Mouse (Mus musculus) kidney, embryonic 15.5 days (tissue): Measurements from ENCODE around the gene Prr30. TPM values are rescaled to one million over a fixed set of nuclear protein-coding genes. Genes with fewer than 3 reads are reported as not detected.
"Not testable (repeated sequence)": the region's sequence is repeated elsewhere in the genome, so short reads cannot be mapped to it uniquely, and the experiment has no call there.

Source experiments
- ATAC-seq: fragments of 200-750 bp; cut with Nextera tagmentation; replicated peaks from 2 replicates; pipeline ENCODE4 v1.8.0; 2017; ENCODE audit warnings: moderate TSS enrichment; ENCODE audit not compliant: low FRiP score
- H3K27ac ChIP-seq: fragments of 300-500 bp; sonication (generic); 2 replicates; pipeline ENCODE4 v1.5.1; 2015; ENCODE audit warnings: mild to moderate bottlenecking, inconsistent platforms
- H3K27me3 ChIP-seq: fragments of 300-500 bp; sonication (generic); 2 replicates; pipeline ENCODE4 v1.6.1; 2015; ENCODE audit warnings: inconsistent platforms
- H3K36me3 ChIP-seq: fragments of 300-500 bp; sonication (generic); 2 replicates; pipeline ENCODE4 v1.6.1; 2015; ENCODE audit warnings: inconsistent platforms
- H3K4me1 ChIP-seq: fragments of 300-500 bp; sonication (generic); 2 replicates; pipeline ENCODE4 v1.6.1; 2015; ENCODE audit warnings: inconsistent platforms
- H3K4me2 ChIP-seq: fragments of 300-500 bp; sonication (generic); 2 replicates; pipeline ENCODE4 v1.6.1; 2015; ENCODE audit warnings: moderate library complexity, mild to moderate bottlenecking, inconsistent platforms
- H3K4me3 ChIP-seq: fragments of 300-500 bp; sonication (generic); replicated peaks from 2 replicates; pipeline ENCODE4 v1.5.1; 2015; ENCODE audit warnings: mild to moderate bottlenecking, inconsistent platforms
- H3K9ac ChIP-seq: fragments of 300-500 bp; sonication (generic); 2 replicates; pipeline ENCODE4 v1.6.1; 2015; ENCODE audit warnings: mild to moderate bottlenecking, inconsistent platforms
- H3K9me3 ChIP-seq: fragments of 300-500 bp; sonication (generic); replicated peaks from 2 replicates; pipeline ENCODE4 v1.6.1; 2016; ENCODE audit warnings: inconsistent platforms
- WGBS: fragments of 180-500 bp; shearing (Covaris S2); methylation state at CpG from one replicate; pipeline ENCODE4 v1.1.7; 2015; ENCODE audit warnings: mixed read lengths; 5-methylcytosine and 5-hydroxymethylcytosine counted together
- polyA plus RNA-seq: library from polyadenylated mRNA; unstranded; fragments of >200 nt; fragmentation: Nextera tagmentation; extraction: Ambion mirVana; gene quantifications from 2 replicates; pipeline ENCODE4 v1.2.1, GENCODE M21; 2015

Gene Prr30
- polyA plus RNA-seq = not detected in 2 replicates

DNA sequence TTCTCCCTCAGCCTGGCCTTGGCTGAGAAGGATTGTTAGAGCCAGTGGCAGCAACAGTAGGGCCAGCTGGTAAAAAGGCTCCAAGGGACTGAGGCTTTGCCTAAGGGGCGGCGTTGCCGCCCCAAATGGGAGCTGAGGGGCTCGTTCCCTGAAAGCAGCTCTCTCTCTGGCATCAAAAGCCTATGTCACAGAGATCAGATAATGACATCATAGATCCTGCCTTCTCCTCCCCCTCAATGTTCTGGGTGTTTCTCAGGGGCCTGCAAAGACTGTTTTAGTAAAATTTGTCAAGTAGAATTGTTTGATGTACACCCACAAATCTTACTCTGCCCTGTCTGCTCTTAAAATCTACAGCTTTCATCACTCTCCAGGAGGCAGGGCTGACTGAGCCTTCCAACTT is at the start of gene Prr30:
Gene Prr30 (minus strand): TSS at position 101 of the 400 bp plus-strand sequence.
- ATAC-seq = no peak; the same call in 1 of the 2 replicates
- Histone ChIP-seq H3K9ac (no peak within 1 kb of the TSS), H3K4me3 (no peak within 1 kb of the TSS), H3K36me3 (no peaks in the 10 kb centered on the region), H3K9me3 (no peaks in the 10 kb centered on the region), H3K27me3 (no peaks in the 10 kb centered on the region), H3K4me1 (no peaks in the 10 kb centered on the region), H3K4me2 (no peak within 1 kb of the TSS), H3K27ac (no peak within 1 kb of the TSS)
- WGBS = 69% methylated on average over 4 of the region's 4 CpGs

DNA sequence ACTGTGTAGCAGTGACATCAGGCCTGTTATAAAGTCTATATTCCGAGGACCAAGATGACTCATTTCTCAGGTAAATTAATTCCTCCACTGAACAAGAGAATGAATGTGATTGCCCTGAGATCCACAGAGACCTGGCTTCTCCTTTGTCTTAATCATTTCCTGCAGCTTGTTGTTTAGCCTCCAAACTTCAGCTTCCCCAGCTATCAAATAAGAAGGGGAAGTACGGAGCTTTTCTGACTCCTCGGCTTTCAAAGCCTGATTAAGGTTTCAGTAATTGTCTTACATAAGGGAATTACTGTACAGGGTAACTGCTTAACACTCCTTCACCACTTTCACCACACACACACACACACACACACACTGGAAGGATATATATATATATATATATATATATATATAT is 46.7 kb upstream of the Prr30 start:
- no peak for ATAC-seq
- no peaks in the 10 kb centered on the region for H3K36me3 ChIP-seq
- H3K4me1 ChIP-seq = no peaks in the 10 kb centered on the region
- H3K4me3 ChIP-seq = no peak overlapping the region
- 77% methylated on average over 3 of the region's 3 CpGs for WGBS
- no peak overlapping the region for H3K4me2 ChIP-seq
- H3K9me3 ChIP-seq = no peaks in the 10 kb centered on the region
- no peaks in the 10 kb centered on the region for H3K27me3 ChIP-seq
- no peak overlapping the region for H3K9ac ChIP-seq
- no peak overlapping the region for H3K27ac ChIP-seq

DNA sequence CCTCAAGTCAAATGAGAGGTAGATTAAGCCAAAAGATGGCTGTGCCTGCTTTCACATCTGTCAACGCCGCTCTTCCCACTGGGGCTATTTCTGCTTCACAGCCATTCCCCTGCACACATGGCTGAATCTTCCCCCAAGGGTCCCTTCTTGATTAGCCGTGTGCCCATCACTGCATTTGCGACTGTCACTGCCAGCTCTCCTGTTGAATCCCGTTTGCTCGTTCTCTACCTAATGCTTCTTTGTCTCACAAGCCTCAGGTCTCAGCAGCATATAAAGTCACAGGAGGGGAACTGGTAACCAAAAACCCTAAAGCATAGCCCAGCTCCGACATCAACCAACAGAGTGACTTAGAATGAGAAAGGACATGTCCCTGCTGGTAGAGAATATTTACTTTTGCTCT is 45.6 kb upstream of the Prr30 start:
- no peak overlapping the region for H3K27ac ChIP-seq
- H3K9me3 ChIP-seq = no peaks in the 10 kb centered on the region
- ATAC-seq = no peak
- H3K4me1 ChIP-seq = no peaks in the 10 kb centered on the region
- no peak overlapping the region for H3K9ac ChIP-seq
- H3K27me3 ChIP-seq = no peaks in the 10 kb centered on the region
- H3K4me3 ChIP-seq = no peak overlapping the region
- no peak overlapping the region for H3K4me2 ChIP-seq
- 70% methylated on average over 7 of the region's 7 CpGs for WGBS
- no peaks in the 10 kb centered on the region for H3K36me3 ChIP-seq

DNA sequence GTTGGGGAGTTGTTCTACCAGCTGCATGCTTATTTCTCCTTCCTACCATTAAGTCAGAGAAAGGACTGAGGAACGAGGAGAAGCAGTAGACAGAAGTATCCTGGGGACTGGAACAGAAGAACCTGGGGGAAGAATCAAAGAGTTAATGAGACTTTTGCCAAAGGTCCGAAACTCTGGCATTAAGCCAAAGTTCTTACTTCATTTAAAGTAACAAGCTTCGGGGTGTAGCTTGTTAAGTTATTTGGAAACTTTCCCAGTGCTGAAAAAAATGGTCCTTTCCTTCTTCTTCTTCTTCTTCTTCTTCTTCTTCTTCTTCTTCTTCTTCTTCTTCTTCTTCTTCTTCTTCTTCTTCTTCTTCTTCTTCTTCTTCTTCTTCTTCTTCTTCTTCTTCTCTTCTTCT is 44.3 kb upstream of the Prr30 start:
- not testable (repeated sequence) for H3K36me3 ChIP-seq, H3K4me2 ChIP-seq, H3K4me3 ChIP-seq, H3K27me3 ChIP-seq, ATAC-seq, H3K9me3 ChIP-seq, H3K9ac ChIP-seq, H3K4me1 ChIP-seq, H3K27ac ChIP-seq
- WGBS = 55% methylated on average over 3 of the region's 3 CpGs

DNA sequence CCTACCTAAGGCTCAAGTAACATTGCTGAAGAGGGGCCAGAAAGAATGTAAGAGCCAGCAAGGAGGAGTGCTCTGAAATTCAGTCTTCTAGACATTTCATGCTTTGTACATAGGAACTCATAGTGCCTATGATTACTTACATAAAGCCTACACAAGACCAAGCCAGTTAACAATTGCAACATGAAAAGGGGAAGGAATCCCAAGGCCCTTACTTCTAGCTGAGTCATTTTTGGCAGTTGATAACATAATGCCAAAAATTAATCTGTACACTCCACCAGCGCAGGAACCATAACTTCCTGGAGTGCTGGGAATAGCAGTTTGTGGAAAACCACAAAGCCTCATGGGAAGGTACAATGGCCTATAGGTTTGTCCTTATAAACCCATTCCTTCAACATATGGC is 37.8 kb upstream of the Prr30 start:
- 93% methylated on average over 1 of the region's 1 CpGs for WGBS
- Histone ChIP-seq H3K27ac (no peak overlapping the region), H3K9ac (no peak overlapping the region), H3K27me3 (no peaks in the 10 kb centered on the region), H3K4me1 (no peaks in the 10 kb centered on the region), H3K36me3 (no peaks in the 10 kb centered on the region), H3K4me3 (no peak overlapping the region), H3K9me3 (no peaks in the 10 kb centered on the region), H3K4me2 (no peak overlapping the region)
- ATAC-seq = no peak

DNA sequence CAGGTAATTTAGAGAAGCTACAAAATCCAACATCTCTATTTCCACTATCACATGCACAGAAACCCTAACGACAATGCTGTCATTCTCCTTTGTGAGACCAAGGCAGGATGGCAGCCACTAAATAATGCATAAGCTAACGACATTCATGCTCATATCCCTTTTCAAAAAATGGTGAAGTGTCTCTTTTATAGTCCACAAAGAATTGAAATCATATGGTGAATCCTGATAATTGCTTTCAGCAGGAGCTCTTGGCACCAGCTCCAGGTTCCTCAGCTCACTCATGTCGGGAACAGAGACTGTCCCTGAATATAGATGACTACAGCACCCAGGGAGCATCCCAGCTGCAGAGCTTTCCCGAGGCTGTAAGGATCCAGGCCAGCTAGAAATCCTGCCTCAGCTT is 28.9 kb upstream of the Prr30 start:
- Histone ChIP-seq H3K4me2 (no peak overlapping the region), H3K27me3 (no peaks in the 10 kb centered on the region), H3K9ac (no peak overlapping the region), H3K36me3 (no peaks in the 10 kb centered on the region), H3K27ac (no peak overlapping the region), H3K4me3 (no peak overlapping the region), H3K4me1 (no peaks in the 10 kb centered on the region), H3K9me3 (no peaks in the 10 kb centered on the region)
- WGBS = 64% methylated on average over 4 of the region's 4 CpGs
- no peak for ATAC-seq

DNA sequence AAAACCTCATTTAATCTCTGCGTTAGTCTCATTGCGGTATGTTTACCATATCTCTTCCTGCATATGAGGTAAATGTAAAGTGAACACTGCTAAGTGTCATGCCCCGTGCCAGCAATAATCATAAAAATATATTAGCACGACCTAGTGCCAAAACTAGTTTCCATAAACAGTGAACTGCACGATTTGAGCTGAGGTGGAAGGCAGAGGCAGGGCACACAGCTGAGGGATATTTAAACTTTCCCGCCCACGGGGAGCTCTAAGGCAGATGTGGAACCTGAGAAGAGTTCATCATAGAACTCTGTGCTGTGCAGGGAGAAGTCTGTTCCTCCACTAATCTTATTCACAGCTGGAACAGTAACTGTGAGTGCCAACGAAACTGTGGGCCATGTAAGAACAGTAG is 22.2 kb upstream of the Prr30 start:
- Histone ChIP-seq H3K9ac (no peak overlapping the region), H3K27me3 (no peaks in the 10 kb centered on the region), H3K4me1 (no peaks in the 10 kb centered on the region), H3K9me3 (no peaks in the 10 kb centered on the region), H3K27ac (no peak overlapping the region), H3K4me3 (no peak overlapping the region), H3K36me3 (no peaks in the 10 kb centered on the region), H3K4me2 (no peak overlapping the region)
- ATAC-seq = no peak
- 64% methylated on average over 8 of the region's 8 CpGs for WGBS

DNA sequence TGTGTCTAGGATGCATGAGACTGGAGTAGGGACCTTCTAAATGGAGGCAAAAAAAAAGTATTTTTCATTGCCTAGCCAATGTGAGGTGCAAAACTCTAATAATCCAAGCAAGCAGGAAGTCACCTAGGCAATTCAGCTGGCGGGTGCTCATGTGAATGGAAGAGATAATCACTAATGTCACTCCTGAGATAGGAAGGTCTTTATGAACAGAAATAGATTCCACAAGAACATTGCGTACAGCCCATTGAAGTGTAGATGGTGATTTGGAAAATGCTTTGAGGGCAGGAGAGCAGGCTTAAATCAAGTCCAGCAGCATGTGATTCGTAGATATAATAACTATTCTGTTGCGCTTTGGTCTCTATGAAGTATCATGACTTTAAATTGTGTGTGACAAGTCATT is 27.9 kb downstream of the Prr30 start:
- no peaks in the 10 kb centered on the region for H3K27me3 ChIP-seq
- no peak overlapping the region for H3K9ac ChIP-seq
- H3K4me1 ChIP-seq = no peaks in the 10 kb centered on the region
- no peak overlapping the region for H3K27ac ChIP-seq
- ATAC-seq = no peak
- no peaks in the 10 kb centered on the region for H3K36me3 ChIP-seq
- H3K9me3 ChIP-seq = no peaks in the 10 kb centered on the region
- 92% methylated on average over 4 of the region's 4 CpGs for WGBS
- H3K4me3 ChIP-seq = no peak overlapping the region
- H3K4me2 ChIP-seq = no peak overlapping the region
